9 mouse cellular contexts compared by ENCODE assay signal in the genomic region with DNA sequence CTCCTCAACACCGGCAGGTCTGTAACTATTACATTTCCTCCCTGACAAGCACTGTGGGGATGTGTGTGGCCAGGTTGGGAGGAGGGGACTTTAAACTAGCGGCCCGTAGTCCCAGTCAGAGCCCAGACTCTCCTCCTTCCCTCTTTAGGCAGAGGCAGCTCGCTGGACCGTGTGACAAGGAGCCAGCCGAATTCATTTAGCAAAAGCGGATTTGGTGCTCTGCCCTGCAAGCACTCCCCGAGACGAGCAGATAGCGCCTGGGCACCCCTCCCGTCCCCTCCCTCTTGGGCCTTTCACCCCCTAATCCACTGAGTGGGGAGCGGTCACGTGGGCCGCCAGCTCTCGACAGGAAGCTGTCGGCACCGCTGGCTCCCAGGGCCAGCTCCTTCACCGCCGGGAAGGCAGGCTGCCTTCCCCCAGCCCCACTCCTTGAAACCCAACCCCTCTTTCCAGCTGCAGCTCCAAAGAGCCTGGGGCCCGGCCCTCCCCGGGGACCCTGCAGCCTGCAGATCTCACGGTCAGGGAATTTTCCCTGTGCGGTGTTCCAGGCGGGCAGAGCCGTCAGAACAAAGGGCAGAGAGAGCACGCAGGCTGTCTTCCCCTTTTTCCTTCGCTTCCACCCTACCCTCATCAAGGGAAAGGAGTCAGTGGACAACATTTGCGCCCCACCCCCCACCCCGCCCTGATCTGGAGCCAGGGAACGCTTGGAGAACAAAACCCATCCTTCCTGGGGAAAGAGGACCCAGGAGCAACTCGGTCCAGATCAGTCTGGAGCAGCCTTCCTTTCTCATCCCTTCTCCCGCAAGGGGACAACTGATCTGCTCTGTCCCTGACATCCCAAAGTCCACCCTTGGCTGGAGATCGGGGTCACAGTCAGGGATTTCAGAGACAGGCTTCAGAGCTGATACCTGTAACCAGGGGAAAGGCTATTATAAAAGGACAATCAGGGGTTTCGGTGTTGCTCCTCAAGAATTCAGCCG.
DNase-seq lines count a peak whose midpoint lies in the region; ATAC-seq and TF ChIP-seq lines count a peak whose summit lies in the region.
"Had no signal": no experiment of that assay in that cellular context is flagged by ENCODE, and none has a peak within 500 bp of the region (broad histone marks: within the 10 kb centered on the region; RNA-seq: fewer than 3 reads in every experiment).

No protein-coding gene starts in this region.

- no peaks in the 10 kb centered on the region for H3K27me3 ChIP-seq in C2C12 (ENCODE audit: control insufficient read depth, insufficient read depth, insufficient read length)
- peaks cover 16% of the 10 kb centered on the region; the same call in 1 of the 2 replicates for H3K27me3 ChIP-seq in heart, embryonic 10.5 days (ENCODE audit: insufficient read depth, poor library complexity, severe bottlenecking)
- H3K27me3 ChIP-seq in liver, embryonic 11.5 days (replicated peaks; ENCODE audit: control insufficient read depth, insufficient read depth, low read length) = peaks cover 20% of the 10 kb centered on the region

- peak overlapping the region; percentile 71 for H3K4me2 ChIP-seq in liver, embryonic 11.5 days

- H3K4me1 ChIP-seq in bone marrow macrophage, adult 2 months (ENCODE audit: control insufficient read depth, insufficient read depth, low read length) = peaks cover 9% of the 10 kb centered on the region
- H3K4me1 ChIP-seq in heart, embryonic 10.5 days = peaks cover 33% of the 10 kb centered on the region
- peaks cover 13% of the 10 kb centered on the region; the same call in 1 of the 2 replicates for H3K4me1 ChIP-seq in liver, embryonic 11.5 days (replicated peaks; ENCODE audit: control insufficient read depth, insufficient read depth, low read length)

- ATAC-seq in erythroblast, adult 5-6 weeks (replicated peaks; ENCODE audit: low FRiP score, poor library complexity, severe bottlenecking) = 0 out of 2 replicates have a peak, but pooled peaks have one; percentile 10
- ATAC-seq in liver, embryonic 11.5 days (replicated peaks; ENCODE audit: low FRiP score) = peak; percentile 52
- peak; percentile 63; the same call in 1 of the 2 replicates for ATAC-seq in monocyte, adult 5-6 weeks (replicated peaks; ENCODE audit: insufficient number of reproducible peaks, low FRiP score, low TSS enrichment, poor library complexity, severe bottlenecking)

- no peaks in the 10 kb centered on the region for H3K36me3 ChIP-seq in C2C12 (ENCODE audit: control insufficient read depth, insufficient read depth)
- H3K36me3 ChIP-seq in heart, embryonic 10.5 days = no peaks in the 10 kb centered on the region
- H3K36me3 ChIP-seq in liver, embryonic 11.5 days (ENCODE audit: control insufficient read depth, insufficient read depth, low read length) = no peaks in the 10 kb centered on the region
- H3K36me3 ChIP-seq: G1E had no signal

- no peaks in the 10 kb centered on the region for H3K79me3 ChIP-seq in C2C12 (ENCODE audit: low read depth)

- WGBS in heart, embryonic 10.5 days = 3% methylated on average over 35 of the region's 35 CpGs
- 5% methylated on average over 35 of the region's 35 CpGs for WGBS in liver, embryonic 11.5 days

- H3K27ac ChIP-seq in bone marrow macrophage, adult 2 months (ENCODE audit: insufficient read depth, low read depth, low read length) = peak overlapping the region; percentile 63
- H3K27ac ChIP-seq in heart, embryonic 10.5 days = peak overlapping the region; percentile 93
- peak overlapping the region; percentile 44 for H3K27ac ChIP-seq in liver, embryonic 11.5 days (ENCODE audit: low read depth, low read length)

- H3ac ChIP-seq in C2C12 (ENCODE audit: control insufficient read depth, insufficient read length, low read depth) = peak overlapping the region; percentile 32

- H3K79me2 ChIP-seq in C2C12 (ENCODE audit: control insufficient read depth, insufficient read depth) = no peaks in the 10 kb centered on the region

- no peak for TF ChIP-seq POLR2A in bone marrow macrophage, adult 2 months (IDR thresholded peaks at IDR 0.05; ENCODE audit: borderline replicate concordance, low read depth, low read length)

- peak overlapping the region; percentile 52 for H3K9ac ChIP-seq in liver, embryonic 11.5 days (ENCODE audit: low read depth, low read length)

- H3K9me3 ChIP-seq in heart, embryonic 10.5 days = no peaks in the 10 kb centered on the region
- H3K9me3 ChIP-seq in liver, embryonic 11.5 days (ENCODE audit: control insufficient read depth, low read length) = no peaks in the 10 kb centered on the region
- H3K9me3 ChIP-seq: G1E had no signal

- DNase-seq in heart, embryonic 10.5 days (ENCODE audit: low spot score) = peak; percentile 86
- peak; percentile 47 for DNase-seq in kidney, adult 9 months
- peak; percentile 65 for DNase-seq in liver, embryonic 11.5 days (ENCODE audit: low spot score)
- DNase-seq in spleen, postnatal 4 days (ENCODE audit: low spot score in 2 of 2) = peak; percentile 35 to 69

- H3K4me3 ChIP-seq in C2C12 (ENCODE audit: insufficient read depth, poor library complexity, severe bottlenecking) = no peak overlapping the region
- peak overlapping the region; percentile 49 for H3K4me3 ChIP-seq in bone marrow macrophage, adult 2 months (ENCODE audit: insufficient read depth, low read length)
- H3K4me3 ChIP-seq in heart, embryonic 10.5 days = peak overlapping the region; percentile 60
- H3K4me3 ChIP-seq in liver, embryonic 11.5 days (ENCODE audit: low read depth, low read length) = peak overlapping the region; percentile 42

- no peak for TF ChIP-seq CTCF in C2C12 (IDR thresholded peaks at IDR 0.05; ENCODE audit: control insufficient read depth, insufficient read depth, insufficient read length)
- TF ChIP-seq CTCF in bone marrow macrophage, adult 2 months (IDR thresholded peaks at IDR 0.05; ENCODE audit: low read depth, low read length) = no peak

TF ChIP-seq in C2C12, 6 proteins besides CTCF, POLR2A, EP300 and RAD21:
- TF ChIP-seq CEBPB (IDR thresholded peaks at IDR 0.05; ENCODE audit: low read depth) (no peak), MAX (IDR thresholded peaks at IDR 0.05) (no peak), USF1 (IDR thresholded peaks at IDR 0.05; ENCODE audit: low read depth) (peak; percentile 88), MYOD1 (IDR thresholded peaks at IDR 0.05; ENCODE audit: control insufficient read depth, insufficient read length, low read depth) (no peak), MYOG (IDR thresholded peaks at IDR 0.05; ENCODE audit: control insufficient read depth, extremely low read depth, insufficient read length) (no peak)
TF ChIP-seq in C2C12: peak in this region for 1.

Comparison
In these comparisons a context has a peak if more than half of its experiments do, and no peak if none do; other contexts are left out.
1. ATAC-seq: peak in every context shown above with its lines; median percentile 63 in monocyte, adult 5-6 weeks; 52 in liver, embryonic 11.5 days; 10 in erythroblast, adult 5-6 weeks.